Mouse (Mus musculus): ENCODE measurements around the gene Ppp1r11. TPM values are rescaled to one million over a fixed set of nuclear protein-coding genes. Genes with fewer than 3 reads are reported as not detected.

Gene Ppp1r11
- polyA plus RNA-seq (2012; rRNA removed) (81.5 and 116 TPM in 2 replicates), polyA plus RNA-seq (2014; fragmentation: Nextera tagmentation; extraction: Ambion mirVana) (125 and 128 TPM in 2 replicates)

GRCm38 (mm10) chr17:36950981-36951947, at the start of gene Ppp1r11:
Gene Ppp1r11, minus strand, starts transcription at chr17:36951741.
- DNase-seq (ENCODE audit: low spot score) (peak; percentile 98), ATAC-seq (ENCODE audit: low FRiP score, low read depth) (peak; percentile 97)
- Histone ChIP-seq H3K4me2 (replicated peaks; ENCODE audit: low read depth, low read length, severe bottlenecking) (peak within 1 kb of the TSS; percentile 67), H3K36me3 (ENCODE audit: control insufficient read depth, insufficient read depth, low read length) (peaks cover 23% of the 10 kb centered on the region), H3K9me3 (ENCODE audit: control insufficient read depth, low read length) (no peaks in the 10 kb centered on the region), H3K9ac (ENCODE audit: low read depth, low read length, severe bottlenecking) (peak within 1 kb of the TSS; percentile 58), H3K27me3 (ENCODE audit: control insufficient read depth, insufficient read depth, low read length) (peaks cover 1% of the 10 kb centered on the region; the same call in 1 of the 2 replicates), H3K4me1 (ENCODE audit: control insufficient read depth, insufficient read depth, low read length) (peaks cover 4% of the 10 kb centered on the region), H3K4me3 (replicated peaks; ENCODE audit: low read length) (peak within 1 kb of the TSS; percentile 53), H3K27ac (replicated peaks; ENCODE audit: low read depth, low read length) (peak within 1 kb of the TSS; percentile 53)
- TF ChIP-seq POLR2A (IDR thresholded peaks at IDR 0.05; ENCODE audit: borderline replicate concordance, extremely low read depth, insufficient read depth, insufficient read length): peak; percentile 59; the same call in 1 of the 2 replicates
- WGBS: 3% methylated on average over 36 of the region's 36 CpGs

- peak within 1 kb of the TSS; percentile 72 for H3K4me2 ChIP-seq (replicated peaks; ENCODE audit: low read depth, low read length, severe bottlenecking)
- no peak for ATAC-seq (ENCODE audit: low FRiP score, low read depth)
- no peaks in the 10 kb centered on the region for H3K9me3 ChIP-seq (ENCODE audit: control insufficient read depth, low read length)
- H3K36me3 ChIP-seq (ENCODE audit: control insufficient read depth, insufficient read depth, low read length): peaks cover 9% of the 10 kb centered on the region
- H3K27ac ChIP-seq (replicated peaks; ENCODE audit: low read depth, low read length): no peak within 1 kb of the TSS
- DNase-seq (ENCODE audit: low spot score): no peak
- H3K27me3 ChIP-seq (ENCODE audit: control insufficient read depth, insufficient read depth, low read length): no peaks in the 10 kb centered on the region
- no peak within 1 kb of the TSS for H3K9ac ChIP-seq (ENCODE audit: low read depth, low read length, severe bottlenecking)
- no peak for TF ChIP-seq POLR2A (IDR thresholded peaks at IDR 0.05; ENCODE audit: borderline replicate concordance, extremely low read depth, insufficient read depth, insufficient read length)
- WGBS: 92% methylated on average over 7 of the region's 7 CpGs
- peak within 1 kb of the TSS; percentile 79 for H3K4me3 ChIP-seq (replicated peaks; ENCODE audit: low read length)
- peaks cover 9% of the 10 kb centered on the region for H3K4me1 ChIP-seq (ENCODE audit: control insufficient read depth, insufficient read depth, low read length)
Observed at GRCm38 (mm10) chr17:37000863-37001262, 49.3 kb upstream of the Ppp1r11 start, which contains the start of gene Zfp57. Gene Zfp57, plus strand, starts transcription at chr17:37001163.

GRCm38 (mm10) chr17:36998477-36998876, 46.9 kb upstream of the Ppp1r11 start:
- Histone ChIP-seq H3K4me1 (ENCODE audit: control insufficient read depth, insufficient read depth, low read length) (peaks cover 5% of the 10 kb centered on the region), H3K9me3 (ENCODE audit: control insufficient read depth, low read length) (no peaks in the 10 kb centered on the region), H3K4me2 (replicated peaks; ENCODE audit: low read depth, low read length, severe bottlenecking) (no peak overlapping the region), H3K27ac (replicated peaks; ENCODE audit: low read depth, low read length) (no peak overlapping the region), H3K9ac (ENCODE audit: low read depth, low read length, severe bottlenecking) (no peak overlapping the region), H3K27me3 (ENCODE audit: control insufficient read depth, insufficient read depth, low read length) (no peaks in the 10 kb centered on the region), H3K36me3 (ENCODE audit: control insufficient read depth, insufficient read depth, low read length) (no peaks in the 10 kb centered on the region), H3K4me3 (replicated peaks; ENCODE audit: low read length) (no peak overlapping the region)
- 40% methylated on average over 2 of the region's 2 CpGs for WGBS
- DNase-seq (ENCODE audit: low spot score) (no peak), ATAC-seq (ENCODE audit: low FRiP score, low read depth) (no peak)
- TF ChIP-seq POLR2A (IDR thresholded peaks at IDR 0.05; ENCODE audit: borderline replicate concordance, extremely low read depth, insufficient read depth, insufficient read length): no peak

- peak; percentile 90 for DNase-seq (ENCODE audit: low spot score)
- no peak for TF ChIP-seq POLR2A (IDR thresholded peaks at IDR 0.05; ENCODE audit: borderline replicate concordance, extremely low read depth, insufficient read depth, insufficient read length)
- no peaks in the 10 kb centered on the region for H3K9me3 ChIP-seq (ENCODE audit: control insufficient read depth, low read length)
- peak; percentile 37; the same call in 1 of the 2 replicates for ATAC-seq (ENCODE audit: low FRiP score, low read depth)
- H3K9ac ChIP-seq (ENCODE audit: low read depth, low read length, severe bottlenecking): no peak overlapping the region
- no peak overlapping the region for H3K4me2 ChIP-seq (replicated peaks; ENCODE audit: low read depth, low read length, severe bottlenecking)
- no peak overlapping the region for H3K4me3 ChIP-seq (replicated peaks; ENCODE audit: low read length)
- H3K27me3 ChIP-seq (ENCODE audit: control insufficient read depth, insufficient read depth, low read length): no peaks in the 10 kb centered on the region
- WGBS: 26% methylated on average over 7 of the region's 7 CpGs
- no peak overlapping the region for H3K27ac ChIP-seq (replicated peaks; ENCODE audit: low read depth, low read length)
- no peaks in the 10 kb centered on the region for H3K4me1 ChIP-seq (ENCODE audit: control insufficient read depth, insufficient read depth, low read length)
- no peaks in the 10 kb centered on the region for H3K36me3 ChIP-seq (ENCODE audit: control insufficient read depth, insufficient read depth, low read length)
Observed at GRCm38 (mm10) chr17:36997033-36997735, 45.6 kb upstream of the Ppp1r11 start.

GRCm38 (mm10) chr17:36995448-36995847, 43.9 kb upstream of the Ppp1r11 start:
- Histone ChIP-seq H3K27ac (replicated peaks; ENCODE audit: low read depth, low read length) (no peak overlapping the region), H3K27me3 (ENCODE audit: control insufficient read depth, insufficient read depth, low read length) (no peaks in the 10 kb centered on the region), H3K9me3 (ENCODE audit: control insufficient read depth, low read length) (no peaks in the 10 kb centered on the region), H3K36me3 (ENCODE audit: control insufficient read depth, insufficient read depth, low read length) (no peaks in the 10 kb centered on the region), H3K4me2 (replicated peaks; ENCODE audit: low read depth, low read length, severe bottlenecking) (no peak overlapping the region), H3K4me3 (replicated peaks; ENCODE audit: low read length) (no peak overlapping the region), H3K4me1 (ENCODE audit: control insufficient read depth, insufficient read depth, low read length) (no peaks in the 10 kb centered on the region), H3K9ac (ENCODE audit: low read depth, low read length, severe bottlenecking) (no peak overlapping the region)
- ATAC-seq (ENCODE audit: low FRiP score, low read depth) (no peak), DNase-seq (ENCODE audit: low spot score) (no peak)
- WGBS: 68% methylated on average over 3 of the region's 3 CpGs
- TF ChIP-seq POLR2A (IDR thresholded peaks at IDR 0.05; ENCODE audit: borderline replicate concordance, extremely low read depth, insufficient read depth, insufficient read length): no peak

Measured in limb, embryonic 14.5 days (tissue).